Mouse (Mus musculus): Measurements from ENCODE around the gene Ptpn23. TPM values are rescaled to one million over a fixed set of nuclear protein-coding genes. Genes with fewer than 3 reads are reported as not detected.

The Ptpn23 gene
- polyA plus RNA-seq, 1 experiment from 2014 or later, result 15.8 TPM

DNA sequence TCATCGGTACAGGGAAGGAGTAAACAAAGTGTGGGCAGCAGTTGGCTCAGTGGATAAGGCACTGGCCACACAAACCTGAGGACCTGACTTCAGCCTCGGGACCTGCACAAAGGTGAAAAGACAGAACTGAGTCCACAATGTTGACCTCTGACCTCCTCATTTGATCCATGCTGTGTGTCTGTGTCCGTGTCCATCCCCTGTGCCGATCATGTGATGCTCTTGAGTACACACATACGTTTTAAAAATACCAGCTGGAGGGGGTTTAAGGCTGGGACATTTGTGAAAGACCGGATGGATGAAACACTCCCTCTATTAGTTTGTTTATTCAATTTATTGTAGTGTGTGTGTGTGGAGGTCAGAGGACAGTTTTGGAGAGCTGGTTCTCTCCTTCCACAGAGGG, 64.2 kb downstream of the Ptpn23 start:
- no peaks in the 10 kb centered on the region for H3K9me3 ChIP-seq (ENCODE audit: low read length)
- no peak overlapping the region for H3K9ac ChIP-seq (replicated peaks; ENCODE audit: low read length)
- no peak for ATAC-seq (ENCODE audit: low FRiP score, low TSS enrichment)
- peaks cover 6% of the 10 kb centered on the region for H3K4me1 ChIP-seq (ENCODE audit: insufficient read depth, low read length)
- H3K4me3 ChIP-seq (ENCODE audit: low read length), result no peak overlapping the region
- 50% methylated on average over 6 of the region's 6 CpGs for whole genome bisulfite sequencing
- H3K4me2 ChIP-seq (replicated peaks; ENCODE audit: low read depth, low read length), result no peak overlapping the region
- no peaks in the 10 kb centered on the region for H3K27me3 ChIP-seq (ENCODE audit: insufficient read depth, low read length)
- H3K27ac ChIP-seq (ENCODE audit: low read length), result no peak overlapping the region
- no peaks in the 10 kb centered on the region for H3K36me3 ChIP-seq (ENCODE audit: insufficient read depth, low read length)

GRCm38 (mm10) chr9:110342008-110342407, 66.0 kb downstream of the Ptpn23 start:
- WGBS, result 90% methylated on average over 8 of the region's 8 CpGs
- no peak for ATAC-seq (ENCODE audit: low FRiP score, low TSS enrichment)
- peaks cover 6% of the 10 kb centered on the region for H3K4me1 ChIP-seq (ENCODE audit: insufficient read depth, low read length)

GRCm38 (mm10) chr9:110340037-110340750, 67.8 kb downstream of the Ptpn23 start:
- no peaks in the 10 kb centered on the region for H3K27me3 ChIP-seq (ENCODE audit: insufficient read depth, low read length)
- H3K9me3 ChIP-seq (ENCODE audit: low read length), result no peaks in the 10 kb centered on the region
- H3K9ac ChIP-seq (replicated peaks; ENCODE audit: low read length), result no peak overlapping the region
- ATAC-seq (ENCODE audit: low FRiP score, low TSS enrichment), result no peak
- WGBS, result 84% methylated on average over 5 of the region's 5 CpGs
- H3K4me1 ChIP-seq (ENCODE audit: insufficient read depth, low read length), result peaks cover 2% of the 10 kb centered on the region
- H3K4me3 ChIP-seq (ENCODE audit: low read length), result no peak overlapping the region
- no peak overlapping the region for H3K4me2 ChIP-seq (replicated peaks; ENCODE audit: low read depth, low read length)
- H3K27ac ChIP-seq (ENCODE audit: low read length), result no peak overlapping the region
- no peaks in the 10 kb centered on the region for H3K36me3 ChIP-seq (ENCODE audit: insufficient read depth, low read length)

More at GRCm38 (mm10) chr9:110342008-110342407, 66.0 kb downstream of the Ptpn23 start:
- H3K36me3 ChIP-seq (ENCODE audit: insufficient read depth, low read length), result no peaks in the 10 kb centered on the region
- H3K27ac ChIP-seq (ENCODE audit: low read length), result no peak overlapping the region
- no peak overlapping the region for H3K9ac ChIP-seq (replicated peaks; ENCODE audit: low read length)
- H3K4me2 ChIP-seq (replicated peaks; ENCODE audit: low read depth, low read length), result no peak overlapping the region
- H3K27me3 ChIP-seq (ENCODE audit: insufficient read depth, low read length), result no peaks in the 10 kb centered on the region
- H3K4me3 ChIP-seq (ENCODE audit: low read length), result no peak overlapping the region
- H3K9me3 ChIP-seq (ENCODE audit: low read length), result no peaks in the 10 kb centered on the region

Other genes with a start within 250 kb of the Ptpn23 start
- gene Cspg5, start 164.4 kb downstream of the Ptpn23 start, polyA plus RNA-seq (2015; fragmentation: Nextera tagmentation; extraction: Ambion mirVana), result 1.7 and 2.5 TPM in 2 replicates
- 29.6 and 32.4 TPM in 2 replicates for gene Elp6, start 103.0 kb downstream of the Ptpn23 start, polyA plus RNA-seq (2015; fragmentation: Nextera tagmentation; extraction: Ambion mirVana)
- gene Scap, start 74.9 kb downstream of the Ptpn23 start, polyA plus RNA-seq (2015; fragmentation: Nextera tagmentation; extraction: Ambion mirVana), result 37.7 and 38.7 TPM in 2 replicates
- gene Ngp, start 11.5 kb upstream of the Ptpn23 start, polyA plus RNA-seq (2015; fragmentation: Nextera tagmentation; extraction: Ambion mirVana), result 3.4 and 4.8 TPM in 2 replicates
- 9.3 and 11.6 TPM in 2 replicates for gene Klhl18, start 68.5 kb upstream of the Ptpn23 start, polyA plus RNA-seq (2015; fragmentation: Nextera tagmentation; extraction: Ambion mirVana)
- 1.4 and 1.7 TPM in 2 replicates for gene Kif9, start 68.7 kb upstream of the Ptpn23 start, polyA plus RNA-seq (2015; fragmentation: Nextera tagmentation; extraction: Ambion mirVana)
- gene Setd2, start 124.4 kb upstream of the Ptpn23 start, polyA plus RNA-seq (2015; fragmentation: Nextera tagmentation; extraction: Ambion mirVana), result 30.6 and 35.8 TPM in 2 replicates
- gene Nradd, start 216.2 kb upstream of the Ptpn23 start, polyA plus RNA-seq (2015; fragmentation: Nextera tagmentation; extraction: Ambion mirVana), result 60.0 and 61.4 TPM in 2 replicates
- gene Nbeal2, start 245.9 kb upstream of the Ptpn23 start, polyA plus RNA-seq (2015; fragmentation: Nextera tagmentation; extraction: Ambion mirVana), result 4.8 and 5.0 TPM in 2 replicates
- 154 and 155 TPM in 2 replicates for gene Ccdc12, start 248.3 kb upstream of the Ptpn23 start, polyA plus RNA-seq (2015; fragmentation: Nextera tagmentation; extraction: Ambion mirVana)